Mouse (Mus musculus): ENCODE data around the gene Chd1l. TPM values are rescaled to one million over a fixed set of nuclear protein-coding genes. Genes with fewer than 3 reads are reported as not detected.

Chd1l gene
- polyA plus RNA-seq, 1 experiment from 2014 or later = 18.2 TPM

GRCm38 (mm10) chr3:97573807-97574206 is 36.2 kb downstream of the Chd1l start:
- no peak for ATAC-seq (ENCODE audit: borderline replicate concordance, extremely low read depth, low FRiP score, low TSS enrichment)
- WGBS = 87% methylated on average over 9 of the region's 9 CpGs
- no peaks in the 10 kb centered on the region for H3K36me3 ChIP-seq

GRCm38 (mm10) chr3:97564588-97564987 is 45.4 kb downstream of the Chd1l start:
- Histone ChIP-seq H3K4me3 (no peak overlapping the region), H3K4me1 (no peaks in the 10 kb centered on the region), H3K9me3 (no peaks in the 10 kb centered on the region), H3K36me3 (no peaks in the 10 kb centered on the region), H3K4me2 (no peak overlapping the region), H3K27ac (no peak overlapping the region), H3K27me3 (no peaks in the 10 kb centered on the region), H3K9ac (no peak overlapping the region)
- 43% methylated on average over 5 of the region's 5 CpGs for WGBS
- no peak for ATAC-seq (ENCODE audit: borderline replicate concordance, extremely low read depth, low FRiP score, low TSS enrichment)

More at GRCm38 (mm10) chr3:97573807-97574206, 36.2 kb downstream of the Chd1l start:
- Histone ChIP-seq H3K4me1 (no peaks in the 10 kb centered on the region), H3K9ac (no peak overlapping the region), H3K27me3 (no peaks in the 10 kb centered on the region), H3K27ac (no peak overlapping the region), H3K4me2 (no peak overlapping the region), H3K4me3 (no peak overlapping the region), H3K9me3 (no peaks in the 10 kb centered on the region)

DNA sequence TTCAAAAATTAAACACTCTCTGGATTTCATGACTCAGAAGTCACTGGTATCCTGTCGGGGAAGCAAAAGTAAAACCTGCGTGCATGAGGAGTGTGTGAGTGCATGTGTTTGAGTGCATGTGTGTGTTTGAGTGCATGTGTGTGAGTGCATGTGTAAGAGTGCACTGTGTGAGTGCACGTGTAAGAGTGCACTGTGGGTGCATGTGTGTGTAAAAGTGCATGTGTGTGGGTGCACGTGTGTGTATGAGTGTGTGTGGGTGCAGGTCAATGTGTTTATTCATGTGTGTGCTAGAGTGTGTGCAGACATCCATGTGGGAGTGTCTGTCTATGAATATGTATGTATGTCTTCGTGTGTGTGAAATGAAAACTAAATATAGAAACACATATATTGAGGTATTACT is 51.4 kb downstream of the Chd1l start:
- Histone ChIP-seq H3K9ac (no peak overlapping the region), H3K27ac (no peak overlapping the region), H3K4me3 (no peak overlapping the region), H3K27me3 (no peaks in the 10 kb centered on the region), H3K9me3 (no peaks in the 10 kb centered on the region), H3K36me3 (no peaks in the 10 kb centered on the region), H3K4me2 (no peak overlapping the region), H3K4me1 (no peaks in the 10 kb centered on the region)
- ATAC-seq (ENCODE audit: borderline replicate concordance, extremely low read depth, low FRiP score, low TSS enrichment) = no peak
- 81% methylated on average over 5 of the region's 5 CpGs for WGBS

- H3K4me2 ChIP-seq = no peak overlapping the region
- H3K4me3 ChIP-seq = no peak overlapping the region
- no peaks in the 10 kb centered on the region for H3K4me1 ChIP-seq
- no peak overlapping the region for H3K9ac ChIP-seq
- 43% methylated on average over 8 of the region's 8 CpGs for WGBS
- H3K9me3 ChIP-seq = no peaks in the 10 kb centered on the region
- no peaks in the 10 kb centered on the region for H3K36me3 ChIP-seq
- no peak overlapping the region for H3K27ac ChIP-seq
- ATAC-seq (ENCODE audit: borderline replicate concordance, extremely low read depth, low FRiP score, low TSS enrichment) = no peak
- H3K27me3 ChIP-seq = no peaks in the 10 kb centered on the region
Measured at GRCm38 (mm10) chr3:97546205-97546604, 63.8 kb downstream of the Chd1l start.

DNA sequence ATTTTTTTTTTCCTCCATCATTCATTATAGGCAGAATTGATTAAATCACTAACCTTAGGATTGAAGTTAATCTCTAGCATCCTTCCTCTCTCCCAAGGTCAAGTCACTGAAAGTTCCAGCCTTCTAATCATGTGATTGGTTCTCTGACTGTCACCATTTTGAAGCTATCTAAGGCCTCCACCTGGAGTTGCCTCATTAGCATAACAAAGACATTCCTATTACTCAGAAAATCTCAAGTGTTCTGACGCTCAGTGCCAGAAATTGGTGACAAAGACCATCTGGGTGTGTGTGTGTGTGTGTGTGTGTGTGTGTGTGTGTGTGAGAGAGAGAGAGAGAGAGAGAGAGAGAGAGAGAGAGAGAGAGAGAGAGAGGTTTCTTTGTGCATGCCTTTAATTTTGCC is 69.8 kb downstream of the Chd1l start:
- H3K9me3 ChIP-seq = no peaks in the 10 kb centered on the region
- WGBS = 29% methylated on average over 1 of the region's 1 CpGs
- no peak overlapping the region for H3K4me2 ChIP-seq
- H3K27me3 ChIP-seq = no peaks in the 10 kb centered on the region
- H3K27ac ChIP-seq = no peak overlapping the region
- no peaks in the 10 kb centered on the region for H3K4me1 ChIP-seq
- no peak for ATAC-seq (ENCODE audit: borderline replicate concordance, extremely low read depth, low FRiP score, low TSS enrichment)
- no peaks in the 10 kb centered on the region for H3K36me3 ChIP-seq
- no peak overlapping the region for H3K4me3 ChIP-seq
- no peak overlapping the region for H3K9ac ChIP-seq

DNA sequence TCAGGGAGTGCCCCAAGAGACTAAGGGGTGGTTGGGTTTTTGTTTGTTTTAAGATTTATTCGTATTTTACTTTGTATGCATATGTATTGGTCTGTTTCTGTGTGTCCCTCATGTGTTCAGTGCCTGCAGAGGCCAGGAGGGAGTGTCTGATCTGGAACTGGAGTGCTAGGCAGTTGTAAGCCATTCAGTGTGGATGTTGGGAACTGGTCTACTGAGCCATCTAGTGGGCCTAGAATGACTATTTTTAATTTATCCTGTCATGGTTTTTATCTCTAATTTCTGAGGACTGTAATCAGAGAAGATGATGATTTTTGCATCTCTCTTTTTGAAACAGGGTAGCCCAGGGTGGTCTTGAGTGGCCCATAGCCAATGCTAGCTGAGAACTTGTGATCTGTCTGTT is 71.4 kb downstream of the Chd1l start:
- H3K4me1 ChIP-seq = no peaks in the 10 kb centered on the region
- ATAC-seq (ENCODE audit: borderline replicate concordance, extremely low read depth, low FRiP score, low TSS enrichment) = no peak
- H3K27ac ChIP-seq = no peak overlapping the region
- H3K36me3 ChIP-seq = no peaks in the 10 kb centered on the region
- H3K27me3 ChIP-seq = no peaks in the 10 kb centered on the region
- no peak overlapping the region for H3K4me3 ChIP-seq
- H3K9me3 ChIP-seq = no peaks in the 10 kb centered on the region
- WGBS = 32% methylated on average over 1 of the region's 1 CpGs
- no peak overlapping the region for H3K4me2 ChIP-seq
- no peak overlapping the region for H3K9ac ChIP-seq

DNA sequence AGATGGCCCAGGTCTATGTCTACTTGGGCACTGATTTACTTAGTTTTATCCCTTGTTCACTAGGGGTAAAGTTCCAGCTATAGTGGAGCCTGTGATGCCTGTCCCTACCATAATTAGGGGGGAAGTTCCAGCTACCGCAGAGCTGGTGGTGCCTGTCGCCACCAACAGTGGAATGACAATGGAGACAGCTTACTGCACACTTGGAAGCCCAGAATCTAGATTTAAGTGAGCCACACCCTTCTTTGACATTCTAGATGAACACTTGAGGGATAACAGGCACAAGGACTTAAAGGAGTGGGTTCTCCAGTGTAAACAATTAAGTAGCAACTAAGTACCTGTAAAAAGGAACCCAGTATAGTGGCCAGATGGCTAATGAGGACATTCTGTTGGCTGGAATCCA is 73.0 kb downstream of the Chd1l start:
- no peak for ATAC-seq (ENCODE audit: borderline replicate concordance, extremely low read depth, low FRiP score, low TSS enrichment)
- Histone ChIP-seq H3K4me1 (no peaks in the 10 kb centered on the region), H3K9ac (no peak overlapping the region), H3K4me2 (no peak overlapping the region), H3K27ac (no peak overlapping the region), H3K27me3 (no peaks in the 10 kb centered on the region), H3K36me3 (no peaks in the 10 kb centered on the region), H3K4me3 (no peak overlapping the region), H3K9me3 (no peaks in the 10 kb centered on the region)
- WGBS = 72% methylated on average over 2 of the region's 2 CpGs

- ATAC-seq (ENCODE audit: borderline replicate concordance, extremely low read depth, low FRiP score, low TSS enrichment) = no peak
- Histone ChIP-seq H3K4me3 (no peak overlapping the region), H3K9me3 (no peaks in the 10 kb centered on the region), H3K27me3 (no peaks in the 10 kb centered on the region), H3K9ac (no peak overlapping the region), H3K36me3 (no peaks in the 10 kb centered on the region), H3K27ac (no peak overlapping the region), H3K4me2 (no peak overlapping the region), H3K4me1 (no peaks in the 10 kb centered on the region)
- 85% methylated on average over 5 of the region's 5 CpGs for WGBS
Measured at GRCm38 (mm10) chr3:97535660-97536059, 74.3 kb downstream of the Chd1l start.

DNA sequence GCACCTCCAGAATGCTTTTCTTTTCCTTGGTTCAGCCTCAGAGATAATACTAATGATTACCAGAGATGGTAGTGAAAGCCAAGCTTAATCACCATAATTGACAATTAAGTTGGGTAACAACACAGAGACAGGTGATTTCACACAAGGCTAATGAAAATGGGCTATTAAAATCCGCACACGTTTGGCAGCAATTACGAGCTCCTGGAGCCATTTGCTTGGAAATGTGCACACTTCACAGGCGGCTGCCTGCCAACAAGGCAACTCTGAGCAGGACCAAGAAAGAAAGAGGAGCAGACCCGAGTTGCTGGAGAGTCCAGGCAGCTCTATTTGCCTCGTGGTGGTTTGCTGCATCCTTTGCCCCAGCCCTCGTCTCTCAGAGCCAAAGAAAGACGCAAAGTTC is 84.5 kb downstream of the Chd1l start:
- no peak for ATAC-seq (ENCODE audit: borderline replicate concordance, extremely low read depth, low FRiP score, low TSS enrichment)
- no peak overlapping the region for H3K4me2 ChIP-seq
- H3K4me1 ChIP-seq = no peaks in the 10 kb centered on the region
- H3K9ac ChIP-seq = no peak overlapping the region
- no peaks in the 10 kb centered on the region for H3K27me3 ChIP-seq
- H3K36me3 ChIP-seq = no peaks in the 10 kb centered on the region
- WGBS = 83% methylated on average over 8 of the region's 8 CpGs
- no peak overlapping the region for H3K27ac ChIP-seq
- no peak overlapping the region for H3K4me3 ChIP-seq
- H3K9me3 ChIP-seq = no peaks in the 10 kb centered on the region

- no peak overlapping the region for H3K4me3 ChIP-seq
- H3K27me3 ChIP-seq = no peaks in the 10 kb centered on the region
- no peaks in the 10 kb centered on the region for H3K36me3 ChIP-seq
- no peak for ATAC-seq (ENCODE audit: borderline replicate concordance, extremely low read depth, low FRiP score, low TSS enrichment)
- 84% methylated on average over 5 of the region's 5 CpGs for WGBS
- H3K4me2 ChIP-seq = no peak overlapping the region
- no peaks in the 10 kb centered on the region for H3K9me3 ChIP-seq
- H3K27ac ChIP-seq = no peak overlapping the region
- H3K9ac ChIP-seq = no peak overlapping the region
- H3K4me1 ChIP-seq = no peaks in the 10 kb centered on the region
Measured at GRCm38 (mm10) chr3:97524835-97525234, 85.2 kb downstream of the Chd1l start.

DNA sequence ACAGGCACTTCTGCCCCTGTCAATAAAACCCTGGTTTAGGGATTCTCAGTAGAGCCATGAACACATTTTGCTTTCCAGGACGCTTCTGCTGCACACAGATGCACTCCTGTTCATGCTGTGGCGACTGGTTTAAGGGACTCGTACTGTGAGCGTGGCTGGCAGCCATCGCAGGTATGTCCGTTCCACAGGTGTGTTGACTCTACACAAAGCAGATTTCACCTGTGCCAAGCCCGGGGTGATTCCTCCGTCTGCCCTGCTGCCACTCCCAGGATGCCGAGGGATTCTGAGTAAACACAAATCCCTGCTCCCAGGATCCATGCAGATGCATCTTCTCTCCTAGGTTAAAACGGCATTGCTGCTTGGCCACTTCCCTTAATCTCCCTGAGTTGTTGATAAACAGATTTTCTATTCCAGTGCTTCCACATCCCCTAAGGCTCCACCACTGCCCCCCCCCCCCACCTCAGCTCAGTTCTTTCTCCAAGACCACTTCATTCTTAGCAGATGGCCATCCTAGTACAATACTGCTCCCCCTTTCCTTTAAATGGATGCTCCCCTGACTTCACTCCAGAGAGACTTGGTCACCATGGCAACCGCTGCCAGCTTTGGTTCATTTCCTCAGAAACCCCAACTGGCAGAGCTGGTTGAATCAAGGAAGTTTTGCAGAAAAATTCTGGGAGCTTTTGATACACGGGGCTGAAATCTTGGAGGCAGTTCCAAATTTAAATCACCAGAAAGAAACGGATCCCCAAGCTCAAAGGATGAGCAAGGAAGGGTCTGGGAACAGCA is 87.9 kb downstream of the Chd1l start:
- no peak for ATAC-seq (ENCODE audit: borderline replicate concordance, extremely low read depth, low FRiP score, low TSS enrichment)
- H3K36me3 ChIP-seq = no peaks in the 10 kb centered on the region
- no peak overlapping the region for H3K4me3 ChIP-seq
- 64% methylated on average over 13 of the region's 13 CpGs for WGBS
- no peak overlapping the region for H3K27ac ChIP-seq
- H3K9ac ChIP-seq = no peak overlapping the region
- no peak overlapping the region for H3K4me2 ChIP-seq
- H3K9me3 ChIP-seq = no peaks in the 10 kb centered on the region
- no peaks in the 10 kb centered on the region for H3K4me1 ChIP-seq
- no peaks in the 10 kb centered on the region for H3K27me3 ChIP-seq

- ATAC-seq (ENCODE audit: borderline replicate concordance, extremely low read depth, low FRiP score, low TSS enrichment) = no peak
- Histone ChIP-seq H3K4me3 (no peak overlapping the region), H3K9me3 (no peaks in the 10 kb centered on the region), H3K4me1 (no peaks in the 10 kb centered on the region), H3K9ac (no peak overlapping the region), H3K4me2 (no peak overlapping the region), H3K27me3 (no peaks in the 10 kb centered on the region), H3K27ac (no peak overlapping the region), H3K36me3 (no peaks in the 10 kb centered on the region)
- WGBS = 93% methylated on average over 11 of the region's 11 CpGs
Measured at GRCm38 (mm10) chr3:97519883-97520282, 90.1 kb downstream of the Chd1l start.

DNA sequence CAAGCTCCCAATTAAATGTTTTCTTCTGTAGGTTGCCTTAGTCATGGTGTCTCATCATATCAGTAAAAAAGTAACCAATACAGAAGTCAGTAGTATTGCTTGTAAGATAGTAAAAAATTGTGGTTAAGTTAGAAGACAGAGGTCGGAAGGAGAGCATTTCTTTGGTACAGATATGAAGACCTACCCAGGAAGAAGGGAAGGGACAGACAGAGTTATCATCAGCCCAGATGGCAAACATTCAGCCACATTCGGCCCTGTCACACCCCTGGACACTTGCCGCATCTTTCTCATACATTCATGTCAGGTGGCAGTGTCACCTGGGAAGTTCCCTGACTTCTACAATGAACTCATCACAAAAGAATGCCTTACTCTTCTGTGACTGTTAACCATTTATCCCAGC is 97.7 kb downstream of the Chd1l start:
- Histone ChIP-seq H3K9ac (no peak overlapping the region), H3K4me2 (no peak overlapping the region), H3K27me3 (no peaks in the 10 kb centered on the region), H3K36me3 (no peaks in the 10 kb centered on the region), H3K27ac (no peak overlapping the region), H3K4me1 (no peaks in the 10 kb centered on the region), H3K4me3 (no peak overlapping the region), H3K9me3 (no peaks in the 10 kb centered on the region)
- WGBS = 78% methylated on average over 3 of the region's 3 CpGs
- ATAC-seq (ENCODE audit: borderline replicate concordance, extremely low read depth, low FRiP score, low TSS enrichment) = no peak
